Mouse (Mus musculus) CH12.LX (cell line): ENCODE results near the gene Errfi1. TPM values are rescaled to one million over a fixed set of nuclear protein-coding genes. Genes with fewer than 3 reads are reported as not detected.

Experiments
- DNase-seq: peaks from one replicate; pipeline ENCODE4 v3.0.0-alpha.2; 2013; ENCODE audit errors: extremely low read depth
- H3K27ac ChIP-seq: 2 replicates; pipeline ENCODE4 v1.5.1; 2012; ENCODE audit warnings: low read depth, mild to moderate bottlenecking, control low read depth, moderate library complexity; ENCODE audit not compliant: insufficient read depth
- H3K27me3 ChIP-seq: replicated peaks from 2 replicates; pipeline ENCODE3; 2012; ENCODE audit warnings: inconsistent platforms
- H3K36me3 ChIP-seq, 2 experiments: replicated peaks in 1 of 2; 2 replicates each; pipeline versions ENCODE3 to v1.6.1; 2012; ENCODE audit warnings: inconsistent platforms in 1 of 2, low read length in 1 of 2, mild to moderate bottlenecking in 1 of 2, mixed read lengths in 1 of 2, moderate library complexity in 1 of 2; ENCODE audit not compliant: control insufficient read depth in 1 of 2, insufficient read depth in 1 of 2
- H3K4me1 ChIP-seq, 2 experiments: 2 replicates each; pipeline ENCODE4 v1.6.1; 2012; ENCODE audit warnings: inconsistent platforms in 1 of 2, moderate library complexity in 1 of 2; ENCODE audit not compliant: insufficient read depth in 2 of 2, control insufficient read depth in 1 of 2
- H3K4me2 ChIP-seq: 2 replicates; pipeline ENCODE4 v1.6.1; 2012; ENCODE audit warnings: low read depth, mild to moderate bottlenecking, control low read depth; ENCODE audit not compliant: poor library complexity, insufficient read depth, severe bottlenecking
- H3K4me3 ChIP-seq, 3 experiments: fragments of 150-350 bp in 1 of 3; sonication (generic) in 1 of 3; replicated peaks in 1 of 3; 2 replicates each; pipeline versions ENCODE3 to v1.5.1; 2011 to 2012; ENCODE audit warnings: low read depth in 2 of 3, low read length in 2 of 3, mild to moderate bottlenecking in 2 of 3, moderate library complexity in 2 of 3, control low read depth in 1 of 3, improper control_type of control experiment in 1 of 3, inconsistent platforms in 1 of 3, mixed read lengths in 1 of 3; ENCODE audit not compliant: poor library complexity in 1 of 3
- H3K79me2 ChIP-seq: replicated peaks from 2 replicates; pipeline ENCODE4 v1.6.1; 2012; ENCODE audit warnings: mild to moderate bottlenecking, moderate library complexity; ENCODE audit not compliant: control insufficient read depth, poor library complexity, insufficient read depth, severe bottlenecking; ENCODE audit errors: extremely low read depth
- H3K9ac ChIP-seq: 2 replicates; pipeline ENCODE4 v1.6.1; 2012; ENCODE audit warnings: low read depth, mild to moderate bottlenecking, control low read depth, moderate library complexity; ENCODE audit not compliant: insufficient read depth
- H3K9me3 ChIP-seq: replicated peaks from 2 replicates; pipeline ENCODE3; 2012; ENCODE audit warnings: low read length, inconsistent platforms, mixed read lengths
- BHLHE40 ChIP-seq: IDR thresholded peaks from 2 replicates; pipeline ENCODE4 v1.6.1; 2011; ENCODE audit warnings: mild to moderate bottlenecking, low read depth, low read length, improper control_type of control experiment
- CHD1 ChIP-seq: IDR thresholded peaks from 2 replicates; pipeline ENCODE4 v1.6.1; 2012; ENCODE audit warnings: low read depth, low read length, improper control_type of control experiment, inconsistent platforms
- CHD2 ChIP-seq: IDR thresholded peaks from 2 replicates; pipeline ENCODE4 v1.6.1; 2011; ENCODE audit warnings: low read length, improper control_type of control experiment
- CTCF ChIP-seq, 2 experiments: IDR thresholded peaks in 1 of 2; conservative IDR thresholded peaks in 1 of 2; 2 replicates each; pipeline ENCODE4 v1.5.1; 2011 to 2012; ENCODE audit warnings: low read depth in 2 of 2, low read length in 2 of 2, improper control_type of control experiment in 1 of 2, inconsistent platforms in 1 of 2, mild to moderate bottlenecking in 1 of 2, moderate library complexity in 1 of 2
- E2F4 ChIP-seq: IDR thresholded peaks from 2 replicates; pipeline ENCODE4 v1.6.1; 2011; ENCODE audit warnings: low read depth, low read length, improper control_type of control experiment; ENCODE audit not compliant: insufficient replicate concordance
- ELF1 ChIP-seq: IDR thresholded peaks from 2 replicates; pipeline ENCODE4 v1.6.1; 2014; ENCODE audit warnings: low read depth, mild to moderate bottlenecking, inconsistent platforms, low read length, improper control_type of control experiment
- EP300 ChIP-seq: IDR thresholded peaks from 2 replicates; pipeline ENCODE4 v1.6.1; 2011; ENCODE audit warnings: low read length, improper control_type of control experiment
- ETS1 ChIP-seq: conservative IDR thresholded peaks from 2 replicates; pipeline ENCODE4 v1.6.1; 2012; ENCODE audit warnings: low read depth, mild to moderate bottlenecking, inconsistent platforms, low read length, improper control_type of control experiment, moderate library complexity
- GABPA ChIP-seq: IDR thresholded peaks from 2 replicates; pipeline ENCODE4 v1.6.1; 2012; ENCODE audit warnings: low read depth, low read length, improper control_type of control experiment, inconsistent platforms; ENCODE audit not compliant: insufficient replicate concordance
- HCFC1 ChIP-seq: IDR thresholded peaks from 2 replicates; pipeline ENCODE4 v1.6.1; 2012; ENCODE audit warnings: low read depth, mild to moderate bottlenecking, inconsistent platforms, low read length, improper control_type of control experiment
- IRF4 ChIP-seq: IDR thresholded peaks from 2 replicates; pipeline ENCODE4 v1.6.1; 2014; ENCODE audit warnings: low read depth, mild to moderate bottlenecking, inconsistent platforms, low read length, improper control_type of control experiment
- JUN ChIP-seq: IDR thresholded peaks from 2 replicates; pipeline ENCODE4 v1.6.1; 2011; ENCODE audit warnings: low read depth, mild to moderate bottlenecking, low read length, improper control_type of control experiment, moderate library complexity; ENCODE audit not compliant: insufficient read depth
- JUND ChIP-seq: conservative IDR thresholded peaks from 2 replicates; pipeline ENCODE4 v1.6.1; 2011; ENCODE audit warnings: low read depth, low read length, improper control_type of control experiment
- KAT2A ChIP-seq: IDR thresholded peaks from 2 replicates; pipeline ENCODE4 v1.6.1; 2012; ENCODE audit warnings: low read length, improper control_type of control experiment, inconsistent platforms; ENCODE audit not compliant: insufficient replicate concordance
- MAFK ChIP-seq: IDR thresholded peaks from 2 replicates; pipeline ENCODE4 v1.6.1; 2011; ENCODE audit warnings: low read length, improper control_type of control experiment; ENCODE audit not compliant: insufficient replicate concordance
- MAX ChIP-seq: IDR thresholded peaks from 2 replicates; pipeline ENCODE4 v1.6.1; 2011; ENCODE audit warnings: low read length, improper control_type of control experiment
- MAZ ChIP-seq: IDR thresholded peaks from 2 replicates; pipeline ENCODE4 v1.6.1; 2012; ENCODE audit warnings: low read depth, mild to moderate bottlenecking, inconsistent platforms, low read length, improper control_type of control experiment, moderate library complexity
- MEF2A ChIP-seq: IDR thresholded peaks from 2 replicates; pipeline ENCODE4 v1.6.1; 2014; ENCODE audit warnings: low read depth, mild to moderate bottlenecking, inconsistent platforms, low read length, improper control_type of control experiment, borderline replicate concordance
- MXI1 ChIP-seq: IDR thresholded peaks from 2 replicates; pipeline ENCODE4 v1.6.1; 2011; ENCODE audit warnings: mild to moderate bottlenecking, low read depth, low read length, improper control_type of control experiment
- MYC ChIP-seq: IDR thresholded peaks from 2 replicates; pipeline ENCODE4 v1.6.1; 2011; ENCODE audit warnings: low read depth, mild to moderate bottlenecking, improper control_type of control experiment, low read length
- NELFE ChIP-seq: IDR thresholded peaks from 2 replicates; pipeline ENCODE4 v1.6.1; 2011; ENCODE audit warnings: low read depth, low read length, improper control_type of control experiment
- NRF1 ChIP-seq: IDR thresholded peaks from 2 replicates; pipeline ENCODE4 v1.6.1; 2014; ENCODE audit warnings: low read depth, mild to moderate bottlenecking, inconsistent platforms, low read length, improper control_type of control experiment, moderate library complexity
- PAX5 ChIP-seq: IDR thresholded peaks from 2 replicates; pipeline ENCODE4 v1.6.1; 2012; ENCODE audit warnings: low read length, inconsistent platforms, mixed read lengths
- POLR2A ChIP-seq: IDR thresholded peaks from 2 replicates; pipeline ENCODE4 v1.6.1; 2011; ENCODE audit warnings: low read depth, mild to moderate bottlenecking, improper control_type of control experiment, low read length
- POLR2AphosphoS2 ChIP-seq: IDR thresholded peaks from 2 replicates; pipeline ENCODE4 v1.6.1; 2011; ENCODE audit warnings: low read depth, low read length, improper control_type of control experiment
- RAD21 ChIP-seq: IDR thresholded peaks from 2 replicates; pipeline ENCODE4 v1.6.1; 2011; ENCODE audit warnings: low read depth, mild to moderate bottlenecking, low read length, improper control_type of control experiment, moderate library complexity
- RCOR1 ChIP-seq: conservative IDR thresholded peaks from 2 replicates; pipeline ENCODE4 v1.6.1; 2012; ENCODE audit warnings: low read depth, mild to moderate bottlenecking, inconsistent platforms, low read length, improper control_type of control experiment
- SIN3A ChIP-seq: IDR thresholded peaks from 2 replicates; pipeline ENCODE4 v1.6.1; 2012; ENCODE audit warnings: low read length, improper control_type of control experiment, inconsistent platforms
- SMC3 ChIP-seq: IDR thresholded peaks from 2 replicates; pipeline ENCODE4 v1.6.1; 2011; ENCODE audit warnings: low read depth, low read length, improper control_type of control experiment
- TBP ChIP-seq: conservative IDR thresholded peaks from 2 replicates; pipeline ENCODE4 v1.6.1; 2011; ENCODE audit warnings: low read depth, low read length, improper control_type of control experiment
- TCF12 ChIP-seq: IDR thresholded peaks from 2 replicates; pipeline ENCODE4 v1.6.1; 2014; ENCODE audit warnings: low read depth, mild to moderate bottlenecking, inconsistent platforms, low read length, improper control_type of control experiment
- UBTF ChIP-seq: IDR thresholded peaks from 2 replicates; pipeline ENCODE4 v1.6.1; 2012; ENCODE audit warnings: low read depth, mild to moderate bottlenecking, inconsistent platforms, low read length, improper control_type of control experiment, moderate library complexity
- USF1 ChIP-seq: IDR thresholded peaks from 2 replicates; pipeline ENCODE4 v1.6.1; 2014; ENCODE audit warnings: low read depth, mild to moderate bottlenecking, inconsistent platforms, low read length, improper control_type of control experiment
- USF2 ChIP-seq: conservative IDR thresholded peaks from 2 replicates; pipeline ENCODE4 v1.6.1; 2011; ENCODE audit warnings: low read depth, low read length, improper control_type of control experiment
- ZC3H11A ChIP-seq: IDR thresholded peaks from 2 replicates; pipeline ENCODE4 v1.6.1; 2012; ENCODE audit warnings: low read depth, mild to moderate bottlenecking, inconsistent platforms, low read length, improper control_type of control experiment
- ZKSCAN1 ChIP-seq: IDR thresholded peaks from 2 replicates; pipeline ENCODE4 v1.6.1; 2012; ENCODE audit warnings: low read depth, inconsistent platforms, low read length, improper control_type of control experiment, borderline replicate concordance
- ZMIZ1 ChIP-seq: IDR thresholded peaks from 2 replicates; pipeline ENCODE4 v1.6.1; 2012; ENCODE audit warnings: low read depth, mild to moderate bottlenecking, inconsistent platforms, low read length, improper control_type of control experiment
- ZNF384 ChIP-seq: IDR thresholded peaks from 2 replicates; pipeline ENCODE4 v1.6.1; 2012; ENCODE audit warnings: low read depth, low read length, improper control_type of control experiment, inconsistent platforms
- dilution Hi-C: fragments of 300-500 bp; cut with MboI; formaldehyde crosslinking; loops from 2 replicates; pipeline ENCODE4 v1.14.3; 2020; ENCODE audit warnings: low sequenced_read_pairs; ENCODE audit not compliant: extremely low pct_unique_long_range_greater_than_20kb, extremely low pct_ligation_motif_present
- in situ Hi-C: fragments of 300-500 bp; cut with MboI; formaldehyde crosslinking; loops from 3 replicates; pipeline ENCODE4 v1.14.3; 2019; ENCODE audit warnings: low sequenced_read_pairs, low pct_ligation_motif_present, low pct_unique_long_range_greater_than_20kb, mixed read lengths
- polyA plus RNA-seq: library from polyadenylated mRNA; unstranded; fragments of >175 nt; gene quantifications from 2 replicates; pipeline ENCODE4 v1.2.1, GENCODE M21; 2012; ENCODE audit warnings: low read depth; ENCODE audit not compliant: insufficient read length
- total RNA-seq, 2 experiments: library from RNA; depleted of rRNA; stranded (reverse); fragments of 300-350 nt in 1 of 2; fragments of >200 nt in 1 of 2; gene quantifications; 2 replicates each; pipeline ENCODE4 v1.2.3; 2012 to 2014

The Errfi1 gene
- total and polyA plus RNA-seq, 3 experiments = 0.08 to 0.28 (median 0.14) TPM

GRCm38 (mm10) chr4:150915181-150915906 lies 61.6 kb downstream of the Errfi1 start:
- Histone ChIP-seq H3K27me3 (peaks cover 2% of the 10 kb centered on the region), H3K27ac (peak overlapping the region; percentile 79), H3K4me2 (peak overlapping the region; percentile 91), H3K9me3 (no peaks in the 10 kb centered on the region), H3K4me1 (peaks cover 8 to 21% of the 10 kb centered on the region in 2 experiments; a peak in 3 of 4 replicates), H3K79me2 (no peaks in the 10 kb centered on the region), H3K4me3 (peak overlapping the region; percentile 63 to 92 (median 64)), H3K9ac (peak overlapping the region; percentile 79), H3K36me3 (peaks cover 0 to 3% of the 10 kb centered on the region in 2 experiments)
- dilution Hi-C loops = no loop called here
- TF ChIP-seq CTCF (conservative IDR thresholded peaks at IDR 0.05 in 1 of 2, IDR thresholded peaks at IDR 0.05 in 1 of 2; ENCODE audit: low read depth in 2 of 2, low read length in 2 of 2) (no peak; a peak in 1 of 4 replicates), KAT2A (no peak), HCFC1 (peak; percentile 43; the same call in 1 of the 2 replicates), PAX5 (no peak), TBP (no peak), JUN (no peak), MAFK (peak; percentile 89), ZKSCAN1 (no peak), USF2 (no peak), MAZ (no peak), JUND (no peak), EP300 (no peak), MEF2A (no peak; the same call in 1 of the 2 replicates), MAX (0 out of 2 replicates have a peak, but pooled peaks have one; percentile 34), BHLHE40 (peak; percentile 24; the same call in 1 of the 2 replicates), IRF4 (no peak), NRF1 (no peak), E2F4 (no peak), RCOR1 (no peak), TCF12 (peak; percentile 25; the same call in 1 of the 2 replicates), POLR2A (peak; percentile 19; the same call in 1 of the 2 replicates), ZNF384 (no peak), ETS1 (peak; percentile 42), MYC (peak; percentile 38; the same call in 1 of the 2 replicates), ZMIZ1 (no peak), RAD21 (no peak), SIN3A (0 out of 2 replicates have a peak, but pooled peaks have one; percentile 15), UBTF (no peak), ELF1 (peak; percentile 43; the same call in 1 of the 2 replicates), CHD1 (no peak), MXI1 (no peak; the same call in 1 of the 2 replicates), NELFE (peak; percentile 58; the same call in 1 of the 2 replicates), SMC3 (no peak), POLR2AphosphoS2 (no peak), CHD2 (0 out of 2 replicates have a peak, but pooled peaks have one; percentile 36), GABPA (no peak), ZC3H11A (no peak), USF1 (no peak)
- in situ Hi-C loops = no loop called here
- peak; percentile 67 for DNase-seq
